Mouse (Mus musculus): Measurements from ENCODE around the gene Mtor.

DNA sequence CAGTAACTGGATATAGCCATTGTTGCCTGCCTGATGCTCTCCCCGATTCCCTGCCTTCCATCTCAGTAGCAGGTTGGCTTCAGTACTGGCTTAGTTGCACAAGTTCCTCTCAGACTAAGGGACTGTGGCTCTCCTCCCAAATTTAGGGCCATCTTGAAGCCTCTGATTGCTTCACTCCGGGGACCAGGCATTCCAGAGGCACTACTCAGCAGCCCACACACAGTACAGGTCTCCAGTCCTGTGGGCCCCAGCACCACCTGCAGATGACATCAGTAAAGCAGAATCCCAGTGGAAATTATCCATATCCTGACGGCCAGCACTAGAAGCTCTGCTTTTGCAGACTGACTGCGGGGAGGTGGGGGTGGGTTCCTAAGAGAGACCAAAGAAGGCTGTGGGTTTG, 62.3 kb downstream of the Mtor start:
- TF ChIP-seq CTCF (IDR thresholded peaks at IDR 0.05; ENCODE audit: insufficient read depth, low read depth, low read length) (no peak), POLR2A (IDR thresholded peaks at IDR 0.05; ENCODE audit: insufficient read depth, low read depth, low read length) (no peak)

Data from olfactory bulb, adult 2 months (tissue).